Mouse (Mus musculus) embryonic facial prominence, embryonic 13.5 days (tissue): Measurements from ENCODE around the gene Ctdspl. TPM values are rescaled to one million over a fixed set of nuclear protein-coding genes. Genes with fewer than 3 reads are reported as not detected.

Experiments used
- ATAC-seq: fragments of 200-750 bp; cut with Nextera tagmentation; 2 replicates; pipeline ENCODE4 v1.8.0; 2017; ENCODE audit warnings: low read depth; ENCODE audit not compliant: insufficient number of reproducible peaks, insufficient read depth, low FRiP score, low TSS enrichment
- H3K27ac ChIP-seq: fragments of 300-500 bp; sonication (generic); 2 replicates; pipeline ENCODE4 v1.5.1; 2015; ENCODE audit warnings: moderate library complexity, mild to moderate bottlenecking, inconsistent platforms
- H3K27me3 ChIP-seq: fragments of 300-500 bp; sonication (generic); 2 replicates; pipeline ENCODE4 v1.6.1; 2015; ENCODE audit warnings: mild to moderate bottlenecking, inconsistent platforms
- H3K36me3 ChIP-seq: fragments of 300-500 bp; sonication (generic); 2 replicates; pipeline ENCODE4 v1.6.1; 2015; ENCODE audit warnings: mild to moderate bottlenecking, inconsistent platforms
- H3K4me1 ChIP-seq: fragments of 300-500 bp; sonication (generic); 2 replicates; pipeline ENCODE4 v1.6.1; 2015; ENCODE audit warnings: inconsistent platforms
- H3K4me2 ChIP-seq: fragments of 300-500 bp; sonication (generic); 2 replicates; pipeline ENCODE4 v1.6.1; 2015; ENCODE audit warnings: moderate library complexity, mild to moderate bottlenecking, inconsistent platforms
- H3K4me3 ChIP-seq: fragments of 300-500 bp; sonication (generic); 2 replicates; pipeline ENCODE4 v1.5.1; 2015; ENCODE audit warnings: mild to moderate bottlenecking, inconsistent platforms
- H3K9ac ChIP-seq: fragments of 300-500 bp; sonication (generic); 2 replicates; pipeline ENCODE4 v1.6.1; 2015; ENCODE audit warnings: mild to moderate bottlenecking, inconsistent platforms
- H3K9me3 ChIP-seq: fragments of 300-500 bp; sonication (generic); 2 replicates; pipeline ENCODE4 v1.6.1; 2016; ENCODE audit warnings: inconsistent platforms
- WGBS: fragments of 180-500 bp; shearing (Covaris S2); methylation state at CpG from one replicate; pipeline ENCODE4 v1.1.7; 2015; ENCODE audit warnings: mixed read lengths; 5-methylcytosine and 5-hydroxymethylcytosine counted together
- polyA plus RNA-seq: library from polyadenylated mRNA; unstranded; fragments of >200 nt; fragmentation: Nextera tagmentation; extraction: Ambion mirVana; gene quantifications from 2 replicates; pipeline ENCODE4 v1.2.1, GENCODE M21; 2015

The Ctdspl gene
- polyA plus RNA-seq, 1 experiment from 2014 or later = 20.6 TPM

DNA sequence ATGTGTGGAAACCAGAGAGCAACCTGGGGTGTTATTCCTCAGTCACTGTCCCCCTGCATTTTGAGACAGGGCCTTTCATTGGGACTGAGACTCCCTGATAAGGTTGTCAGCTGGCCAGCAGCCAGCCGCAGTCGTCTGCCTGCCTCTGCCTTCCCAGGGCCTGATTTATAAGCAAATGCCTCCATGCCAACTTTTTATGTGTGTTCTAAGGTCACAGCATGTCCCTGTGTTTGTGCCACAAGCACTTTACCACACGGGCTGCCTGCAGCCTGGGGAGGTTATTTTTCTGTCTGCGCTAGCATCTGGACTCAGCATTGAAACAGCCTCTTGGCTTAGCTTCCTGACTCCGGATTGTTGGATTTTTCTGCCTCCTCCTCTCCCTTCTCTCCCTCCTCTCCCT is 47.9 kb downstream of the Ctdspl start:
- H3K9me3 ChIP-seq = no peaks in the 10 kb centered on the region
- no peak overlapping the region for H3K9ac ChIP-seq
- H3K4me2 ChIP-seq = peak overlapping the region; percentile 24; the same call in 1 of the 2 replicates
- H3K4me1 ChIP-seq = peaks cover 63% of the 10 kb centered on the region
- H3K27ac ChIP-seq = peak overlapping the region; percentile 84
- no peaks in the 10 kb centered on the region for H3K27me3 ChIP-seq
- WGBS = 30% methylated on average over 5 of the region's 5 CpGs
- H3K4me3 ChIP-seq = no peak overlapping the region
- peaks cover 22% of the 10 kb centered on the region for H3K36me3 ChIP-seq
- ATAC-seq = no peak

- peaks cover 69% of the 10 kb centered on the region for H3K4me1 ChIP-seq
- peak; percentile 45; the same call in 1 of the 2 replicates for ATAC-seq
Observed at GRCm38 (mm10) chr9:118975211-118975671, 49.0 kb downstream of the Ctdspl start.

DNA sequence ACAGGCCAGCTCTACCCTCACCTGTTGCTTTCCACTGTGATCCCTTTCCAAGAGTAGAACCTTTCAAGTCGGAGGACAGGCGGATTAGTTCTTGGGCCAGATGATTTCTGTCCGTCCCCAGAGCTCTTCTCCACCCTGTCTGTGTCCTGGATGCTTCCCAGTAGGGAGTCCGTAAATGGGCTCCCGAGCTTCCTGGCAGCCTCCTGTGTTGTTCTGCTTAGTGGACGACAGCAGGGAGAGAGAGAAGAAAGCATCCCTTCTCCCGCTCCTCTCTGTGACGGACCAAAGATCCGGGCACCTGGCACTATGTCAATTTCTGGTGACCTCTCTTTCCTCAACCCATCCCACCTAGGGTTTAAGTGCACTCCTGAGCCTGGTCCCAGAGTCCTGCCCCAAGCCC is 49.5 kb downstream of the Ctdspl start:
- Histone ChIP-seq H3K4me3 (no peak overlapping the region), H3K4me1 (peaks cover 74% of the 10 kb centered on the region), H3K9ac (0 out of 2 replicates have a peak overlapping the region, but pooled peaks have one; percentile 16), H3K27ac (peak overlapping the region; percentile 62), H3K27me3 (no peaks in the 10 kb centered on the region), H3K36me3 (peaks cover 9% of the 10 kb centered on the region), H3K9me3 (no peaks in the 10 kb centered on the region), H3K4me2 (peak overlapping the region; percentile 22)
- ATAC-seq = no peak
- 61% methylated on average over 9 of the region's 9 CpGs for WGBS

More at GRCm38 (mm10) chr9:118975211-118975671, 49.0 kb downstream of the Ctdspl start:
- Histone ChIP-seq H3K9me3 (no peaks in the 10 kb centered on the region), H3K27me3 (no peaks in the 10 kb centered on the region), H3K9ac (0 out of 2 replicates have a peak overlapping the region, but pooled peaks have one; percentile 16), H3K36me3 (peaks cover 14% of the 10 kb centered on the region), H3K4me2 (peak overlapping the region; percentile 22), H3K27ac (peak overlapping the region; percentile 62), H3K4me3 (no peak overlapping the region)
- WGBS = 36% methylated on average over 11 of the region's 11 CpGs

- H3K36me3 ChIP-seq = peaks cover 3% of the 10 kb centered on the region; the same call in 1 of the 2 replicates
- H3K4me2 ChIP-seq = no peak overlapping the region
- no peak overlapping the region for H3K4me3 ChIP-seq
- peaks cover 82% of the 10 kb centered on the region for H3K4me1 ChIP-seq
- H3K9me3 ChIP-seq = no peaks in the 10 kb centered on the region
- peak overlapping the region; percentile 62; the same call in 1 of the 2 replicates for H3K27ac ChIP-seq
- WGBS = 85% methylated on average over 7 of the region's 7 CpGs
- no peak for ATAC-seq
- no peaks in the 10 kb centered on the region for H3K27me3 ChIP-seq
- H3K9ac ChIP-seq = no peak overlapping the region
Observed at GRCm38 (mm10) chr9:118976561-118976960, 50.3 kb downstream of the Ctdspl start.

GRCm38 (mm10) chr9:118977425-118977824 is 51.2 kb downstream of the Ctdspl start:
- WGBS = 86% methylated on average over 7 of the region's 7 CpGs

GRCm38 (mm10) chr9:118980411-118980823 is 54.2 kb downstream of the Ctdspl start:
- H3K4me3 ChIP-seq = no peak overlapping the region
- peaks cover 73% of the 10 kb centered on the region for H3K4me1 ChIP-seq
- peak; percentile 49; the same call in 1 of the 2 replicates for ATAC-seq
- peak overlapping the region; percentile 23; the same call in 1 of the 2 replicates for H3K4me2 ChIP-seq
- WGBS = 4% methylated on average over 4 of the region's 4 CpGs
- no peaks in the 10 kb centered on the region for H3K27me3 ChIP-seq
- no peaks in the 10 kb centered on the region for H3K36me3 ChIP-seq
- peak overlapping the region; percentile 3; the same call in 1 of the 2 replicates for H3K9ac ChIP-seq
- peak overlapping the region; percentile 94 for H3K27ac ChIP-seq
- no peaks in the 10 kb centered on the region for H3K9me3 ChIP-seq

More at GRCm38 (mm10) chr9:118977425-118977824, 51.2 kb downstream of the Ctdspl start:
- Histone ChIP-seq H3K4me1 (peaks cover 85% of the 10 kb centered on the region), H3K27me3 (no peaks in the 10 kb centered on the region), H3K36me3 (peaks cover 3% of the 10 kb centered on the region; the same call in 1 of the 2 replicates), H3K9ac (no peak overlapping the region), H3K4me2 (no peak overlapping the region), H3K9me3 (no peaks in the 10 kb centered on the region), H3K27ac (peak overlapping the region; percentile 68), H3K4me3 (no peak overlapping the region)
- ATAC-seq = no peak

GRCm38 (mm10) chr9:118984650-118985432 is 58.6 kb downstream of the Ctdspl start:
- ATAC-seq = no peak
- H3K36me3 ChIP-seq = no peaks in the 10 kb centered on the region
- peaks cover 81% of the 10 kb centered on the region for H3K4me1 ChIP-seq
- 62% methylated on average over 15 of the region's 15 CpGs for WGBS
- no peaks in the 10 kb centered on the region for H3K9me3 ChIP-seq
- no peak overlapping the region for H3K9ac ChIP-seq
- no peaks in the 10 kb centered on the region for H3K27me3 ChIP-seq
- H3K4me2 ChIP-seq = no peak overlapping the region
- no peak overlapping the region for H3K4me3 ChIP-seq
- H3K27ac ChIP-seq = no peak overlapping the region

- Histone ChIP-seq H3K4me2 (no peak overlapping the region), H3K36me3 (no peaks in the 10 kb centered on the region), H3K9me3 (no peaks in the 10 kb centered on the region), H3K27me3 (no peaks in the 10 kb centered on the region), H3K4me3 (no peak overlapping the region), H3K9ac (no peak overlapping the region), H3K4me1 (peaks cover 81% of the 10 kb centered on the region), H3K27ac (no peak overlapping the region)
- WGBS = 62% methylated on average over 11 of the region's 11 CpGs
- no peak for ATAC-seq
Observed at GRCm38 (mm10) chr9:118986286-118986685, 60.0 kb downstream of the Ctdspl start.

DNA sequence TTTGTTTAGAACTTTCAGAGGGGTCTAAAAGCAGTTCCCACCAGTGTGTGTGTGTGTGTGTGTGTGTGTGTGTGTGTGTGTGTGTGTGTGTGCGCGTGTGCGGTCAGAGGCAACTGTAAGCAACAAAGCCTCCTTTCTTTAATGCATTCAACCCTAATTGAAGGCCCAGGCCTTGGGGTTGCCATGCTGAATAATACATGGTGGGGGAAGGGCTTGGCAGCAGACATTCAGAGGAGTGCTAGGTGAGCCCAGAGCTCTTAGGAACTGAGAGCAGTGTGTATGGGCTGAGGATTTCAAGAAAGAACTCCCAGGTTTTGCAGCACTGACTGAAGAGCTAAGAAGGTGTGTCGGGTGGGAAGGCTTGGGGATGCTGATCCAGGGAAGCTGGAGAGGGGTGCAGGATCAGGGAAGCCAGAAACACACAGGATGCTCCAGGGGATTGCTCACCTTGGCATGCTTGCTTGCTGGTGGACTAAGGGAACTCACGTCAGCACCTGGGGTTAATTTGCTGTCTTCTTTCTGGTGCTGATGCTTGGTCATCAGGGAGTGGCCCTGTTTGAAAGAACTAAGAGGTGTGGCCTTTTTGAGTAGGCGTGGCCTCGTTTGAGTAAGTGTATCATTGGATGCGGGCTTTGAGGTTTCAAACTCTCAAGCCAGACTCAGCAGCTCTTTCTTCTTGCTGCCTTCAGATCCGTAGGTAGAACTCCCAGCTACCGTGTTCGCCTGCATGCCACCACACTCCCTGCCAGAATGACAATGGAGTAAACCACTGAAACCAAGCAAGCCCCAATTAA is 62.7 kb downstream of the Ctdspl start:
- Histone ChIP-seq H3K4me1 (peaks cover 76% of the 10 kb centered on the region), H3K9ac (no peak overlapping the region), H3K9me3 (no peaks in the 10 kb centered on the region), H3K36me3 (peaks cover 3% of the 10 kb centered on the region; the same call in 1 of the 2 replicates), H3K27me3 (no peaks in the 10 kb centered on the region), H3K4me3 (no peak overlapping the region), H3K4me2 (no peak overlapping the region), H3K27ac (peak overlapping the region; percentile 51)
- 75% methylated on average over 11 of the region's 11 CpGs for WGBS
- ATAC-seq = no peak

DNA sequence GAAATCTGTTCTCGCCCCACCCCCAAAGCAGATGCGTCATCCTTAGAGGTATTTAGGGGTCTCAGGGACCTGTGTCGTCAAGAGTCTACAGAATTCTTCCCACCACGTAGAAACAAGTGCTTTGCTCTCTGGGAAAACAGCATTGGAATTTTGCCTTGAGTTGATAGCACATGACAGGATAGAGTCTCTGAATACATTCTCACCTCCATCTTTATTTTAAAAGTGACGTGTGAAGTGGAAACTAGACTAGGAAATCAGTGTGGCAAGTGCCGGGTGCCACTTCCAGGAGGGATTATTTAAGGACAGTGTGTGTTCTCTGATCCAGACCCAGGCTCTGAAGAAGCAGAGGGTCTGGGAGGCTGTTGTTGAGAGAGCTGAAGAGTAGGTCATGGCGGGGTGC is 64.2 kb downstream of the Ctdspl start:
- no peak for ATAC-seq
- Histone ChIP-seq H3K4me3 (no peak overlapping the region), H3K9ac (no peak overlapping the region), H3K4me2 (no peak overlapping the region), H3K36me3 (peaks cover 3% of the 10 kb centered on the region; the same call in 1 of the 2 replicates), H3K9me3 (no peaks in the 10 kb centered on the region), H3K27me3 (no peaks in the 10 kb centered on the region), H3K27ac (peak overlapping the region; percentile 34), H3K4me1 (peaks cover 78% of the 10 kb centered on the region)
- 79% methylated on average over 7 of the region's 7 CpGs for WGBS
